21 mouse cellular contexts compared by ENCODE assay signal in genomic region chr10:19150766-19151165, GRCm38 (mm10).
DNase-seq lines count a peak whose midpoint lies in the region; TF ChIP-seq lines count a peak whose summit lies in the region.
"Had no signal": no experiment of that assay in that cellular context is flagged by ENCODE, and none has a peak within 500 bp of the region (broad histone marks: within the 10 kb centered on the region; RNA-seq: fewer than 3 reads in every experiment).

No protein-coding gene starts in this region.

- intact Hi-C loops in gastrocnemius, adult 2 months (cut with DNase I) = no loop called here

- H3ac ChIP-seq in C2C12 (ENCODE audit: control insufficient read depth, insufficient read length, low read depth) (no peak overlapping the region), myocyte (ENCODE audit: control insufficient read depth, insufficient read length) (no peak overlapping the region)

- TF ChIP-seq POLR2A in myocyte (IDR thresholded peaks at IDR 0.05; ENCODE audit: insufficient read length, low read depth) = no peak

- H3K36me3 ChIP-seq in C2C12 (ENCODE audit: control insufficient read depth, insufficient read depth) = no peaks in the 10 kb centered on the region
- no peaks in the 10 kb centered on the region for H3K36me3 ChIP-seq in myocyte (ENCODE audit: control insufficient read depth, insufficient read depth)
- H3K36me3 ChIP-seq: embryonic facial prominence, embryonic 10.5 days; embryonic facial prominence, embryonic 12.5 days; forebrain, embryonic 10.5 days; forebrain, embryonic 12.5 days had no signal

- no peaks in the 10 kb centered on the region for H3K79me3 ChIP-seq in C2C12 (ENCODE audit: low read depth)

- no peak overlapping the region for H3K27ac ChIP-seq in gastrocnemius, adult 2 months
- H3K27ac ChIP-seq: embryonic facial prominence, embryonic 10.5 days; embryonic facial prominence, embryonic 12.5 days; forebrain, embryonic 10.5 days; forebrain, embryonic 12.5 days had no signal

- no peaks in the 10 kb centered on the region for H3K79me2 ChIP-seq in C2C12 (ENCODE audit: control insufficient read depth, insufficient read depth)
- H3K79me2 ChIP-seq in myocyte (ENCODE audit: control insufficient read depth, insufficient read depth) = no peaks in the 10 kb centered on the region

- peak overlapping the region; percentile 40 for H3K4me2 ChIP-seq in myocyte (ENCODE audit: low read depth)
- H3K4me2 ChIP-seq: embryonic facial prominence, embryonic 12.5 days; forebrain, embryonic 12.5 days had no signal

- no peak overlapping the region for H3K4me3 ChIP-seq in C2C12 (ENCODE audit: insufficient read depth, poor library complexity, severe bottlenecking)
- H3K4me3 ChIP-seq in myocyte = no peak overlapping the region
- H3K4me3 ChIP-seq in gastrocnemius, adult 2 months = no peak overlapping the region
- H3K4me3 ChIP-seq: embryonic facial prominence, embryonic 10.5 days; embryonic facial prominence, embryonic 12.5 days; erythroblast, embryonic 14.5 days; forebrain, embryonic 10.5 days; forebrain, embryonic 12.5 days had no signal

- DNase-seq in 3134 (ENCODE audit: extremely low read depth, insufficient read length, low spot score) (peak; percentile 42), NIH3T3 (ENCODE audit: low read depth) (peak; percentile 66)
- no peak for DNase-seq in spleen, postnatal 36 days (ENCODE audit: low spot score in 2 of 2)
- DNase-seq in gastrocnemius, adult 2 months = no peak
- DNase-seq in spleen, adult 12 weeks (ENCODE audit: low spot score) = no peak
- DNase-seq: adrenal gland, adult 2 months; adrenal gland, postnatal 14 days; adrenal gland, postnatal 36 days; B cell, adult 2 months; cerebellum, adult 11-12 months; cerebellum, adult 2 months; cerebellum, adult 9-10 months; cerebellum, postnatal 10 days; cerebellum, postnatal 25 days had no signal

- no peak for TF ChIP-seq CTCF in C2C12 (IDR thresholded peaks at IDR 0.05; ENCODE audit: control insufficient read depth, insufficient read depth, insufficient read length)
- TF ChIP-seq CTCF in gastrocnemius, adult 2 months (IDR thresholded peaks at IDR 0.05) = no peak

- no peaks in the 10 kb centered on the region for H3K27me3 ChIP-seq in C2C12 (ENCODE audit: control insufficient read depth, insufficient read depth, insufficient read length)
- H3K27me3 ChIP-seq in myocyte (ENCODE audit: control insufficient read depth, insufficient read depth, insufficient read length) = no peaks in the 10 kb centered on the region
- H3K27me3 ChIP-seq: embryonic facial prominence, embryonic 12.5 days; forebrain, embryonic 12.5 days had no signal

TF ChIP-seq in C2C12, 6 proteins besides CTCF, POLR2A, EP300 and RAD21:
- TF ChIP-seq MYOG (IDR thresholded peaks at IDR 0.05; ENCODE audit: control insufficient read depth, extremely low read depth, insufficient read length) (no peak), MAX (IDR thresholded peaks at IDR 0.05) (peak; percentile 15)

TF ChIP-seq in myocyte, 11 proteins besides CTCF, POLR2A, EP300 and RAD21:
- TF ChIP-seq MAX (IDR thresholded peaks at IDR 0.05; ENCODE audit: low read depth) (no peak), E2F4 (IDR thresholded peaks at IDR 0.05; ENCODE audit: insufficient read depth) (no peak), USF1 (IDR thresholded peaks at IDR 0.05; ENCODE audit: low read depth) (no peak), SRF (IDR thresholded peaks at IDR 0.05; ENCODE audit: control insufficient read depth, insufficient read length, low read depth) (no peak), CEBPB (IDR thresholded peaks at IDR 0.05; ENCODE audit: insufficient read depth, poor library complexity, severe bottlenecking) (no peak), TCF12 (IDR thresholded peaks at IDR 0.05; ENCODE audit: insufficient read depth, poor library complexity, severe bottlenecking) (no peak), MYOD1 (IDR thresholded peaks at IDR 0.05; ENCODE audit: control insufficient read depth in 1 of 3, insufficient read length in 2 of 3, low read depth in 2 of 3) (no peak), REST (IDR thresholded peaks at IDR 0.05; ENCODE audit: insufficient read depth, insufficient read length) (no peak), POLR2AphosphoS2 (IDR thresholded peaks at IDR 0.05; ENCODE audit: insufficient read length, low read depth) (no peak), MYOG (IDR thresholded peaks at IDR 0.05; ENCODE audit: control insufficient read depth in 1 of 3, insufficient read depth in 1 of 3, insufficient read length in 2 of 3, low read depth in 2 of 3) (no peak), TCF3 (IDR thresholded peaks at IDR 0.05; ENCODE audit: insufficient read length, low read depth) (no peak)
TF ChIP-seq in myocyte: peak in this region for 0.

Comparison
In these comparisons a context has a peak if more than half of its experiments do, and no peak if none do; other contexts are left out.
1. DNase-seq: peak in 3134 (single experiment) and NIH3T3 (single experiment); none in spleen, postnatal 36 days (0 of 2), gastrocnemius, adult 2 months (single experiment) and spleen, adult 12 weeks (single experiment).